8 mouse cellular contexts compared by ENCODE assay signal in the genomic region with DNA sequence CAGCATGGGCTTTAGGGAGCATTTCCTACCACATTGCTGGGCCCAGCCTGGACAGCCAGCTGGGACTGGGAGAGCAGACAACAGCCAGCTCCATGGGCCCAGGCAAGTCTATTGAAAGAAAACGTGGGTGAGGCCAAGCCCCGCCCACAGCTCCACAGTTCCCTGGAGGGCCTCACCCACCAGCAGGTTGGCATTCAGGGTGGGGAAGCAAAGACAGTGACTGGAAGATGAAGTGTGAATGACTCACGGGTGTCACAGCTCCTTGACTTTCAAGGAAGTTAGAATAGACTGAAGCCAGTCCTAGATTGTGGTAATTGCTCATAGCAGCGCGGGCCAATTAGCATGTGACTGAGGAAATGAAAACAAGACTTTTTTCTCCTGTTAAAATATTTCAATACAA. TPM values are rescaled to one million over a fixed set of nuclear protein-coding genes. Genes with fewer than 3 reads are reported as not detected.
DNase-seq lines count a peak whose midpoint lies in the region; ATAC-seq lines count a peak whose summit lies in the region.
"Had no signal": no experiment of that assay in that cellular context is flagged by ENCODE, and none has a peak within 500 bp of the region (broad histone marks: within the 10 kb centered on the region; RNA-seq: fewer than 3 reads in every experiment).

No protein-coding gene starts in this region.

- H3K9me3 ChIP-seq in hindbrain, embryonic 16.5 days (ENCODE audit: control insufficient read depth, low read length), result no peaks in the 10 kb centered on the region
- H3K9me3 ChIP-seq: liver, embryonic 15.5 days had no signal

- WGBS in hindbrain, embryonic 16.5 days, result 54% methylated on average over 5 of the region's 5 CpGs

- H3K4me2 ChIP-seq in hindbrain, embryonic 16.5 days (ENCODE audit: low read length), result no peak overlapping the region
- H3K4me2 ChIP-seq: liver, embryonic 15.5 days had no signal

- no peak overlapping the region for H3K4me3 ChIP-seq in hindbrain, embryonic 16.5 days (ENCODE audit: low read length)
- H3K4me3 ChIP-seq: liver, embryonic 15.5 days had no signal

- no peaks in the 10 kb centered on the region for H3K27me3 ChIP-seq in hindbrain, embryonic 16.5 days (replicated peaks; ENCODE audit: control insufficient read depth, insufficient read depth, low read length)
- H3K27me3 ChIP-seq: liver, embryonic 15.5 days had no signal

- no peak overlapping the region for H3K27ac ChIP-seq in hindbrain, embryonic 16.5 days (ENCODE audit: low read depth, low read length)
- H3K27ac ChIP-seq: liver, embryonic 15.5 days had no signal

- no peak overlapping the region for H3K9ac ChIP-seq in hindbrain, embryonic 16.5 days (ENCODE audit: low read depth, low read length)
- H3K9ac ChIP-seq: liver, embryonic 15.5 days had no signal

- ATAC-seq in monocyte, adult 5-6 weeks (replicated peaks; ENCODE audit: insufficient number of reproducible peaks, low FRiP score, low TSS enrichment, poor library complexity, severe bottlenecking), result no peak
- peak; percentile 12; the same call in 1 of the 2 replicates for ATAC-seq in hindbrain, embryonic 16.5 days
- peak; percentile 83 for ATAC-seq in megakaryocyte progenitor cell, adult 5-6 weeks (replicated peaks; ENCODE audit: poor library complexity)

- peak; percentile 25 to 65 for DNase-seq in monocyte, adult 2 months (ENCODE audit: low read depth in 1 of 2, low spot score in 2 of 2)
- peak; percentile 29 for DNase-seq in c-Kit-positive CD71-negative TER-119-negative erythroid progenitor cells, embryonic 14.5 days (ENCODE audit: low read depth)
- DNase-seq in thymus, adult 18-20 months, result no peak
- no peak for DNase-seq in retina, embryonic 14.5 days (ENCODE audit: low spot score)

- no peaks in the 10 kb centered on the region for H3K36me3 ChIP-seq in hindbrain, embryonic 16.5 days (ENCODE audit: control insufficient read depth, insufficient read depth, low read length)
- H3K36me3 ChIP-seq: liver, embryonic 15.5 days had no signal

- H3K4me1 ChIP-seq in hindbrain, embryonic 16.5 days (ENCODE audit: control insufficient read depth, insufficient read depth, low read depth, low read length), result peaks cover 18% of the 10 kb centered on the region
- H3K4me1 ChIP-seq: liver, embryonic 15.5 days had no signal

RNA-seq across cellular contexts. Expression of gene Ccdc188, which starts 22.6 kb away (rescaled TPM):
- not detected in 3 replicates for total RNA-seq in monocyte, adult 5-6 weeks (2017)
- 0.11 TPM in 1 of 2 replicates, not detected in the other for polyA plus RNA-seq in hindbrain, embryonic 16.5 days (2015; fragmentation: Nextera tagmentation; extraction: Ambion mirVana)
- total RNA-seq in megakaryocyte progenitor cell, adult 5-6 weeks (2015), result not detected in 2 replicates
- not detected in 2 replicates for total RNA-seq in megakaryocyte progenitor cell, adult 5-6 weeks (2017)
- polyA plus RNA-seq: liver, embryonic 15.5 days had no signal

RNA-seq across cellular contexts. Expression of gene Zdhhc8, which starts 39.9 kb away (rescaled TPM):
- 0.76 to 6.5 TPM (median 1.2 TPM) in 3 replicates for total RNA-seq in monocyte, adult 5-6 weeks (2017)
- polyA plus RNA-seq in hindbrain, embryonic 16.5 days (2015; fragmentation: Nextera tagmentation; extraction: Ambion mirVana), result 8.0 and 14.6 TPM in 2 replicates
- total RNA-seq in megakaryocyte progenitor cell, adult 5-6 weeks (2015), result 7.3 and 7.6 TPM in 2 replicates
- 2.4 and 7.0 TPM in 2 replicates for total RNA-seq in megakaryocyte progenitor cell, adult 5-6 weeks (2017)

RNA-seq across cellular contexts. Expression of gene Trmt2a, which starts 53.4 kb away (rescaled TPM):
- total RNA-seq in monocyte, adult 5-6 weeks (2017), result 78.5 to 79.6 TPM (median 79.2 TPM) in 3 replicates
- 100 and 105 TPM in 2 replicates for polyA plus RNA-seq in hindbrain, embryonic 16.5 days (2015; fragmentation: Nextera tagmentation; extraction: Ambion mirVana)
- 95.7 and 111 TPM in 2 replicates for total RNA-seq in megakaryocyte progenitor cell, adult 5-6 weeks (2015)
- 86.1 and 95.9 TPM in 2 replicates for total RNA-seq in megakaryocyte progenitor cell, adult 5-6 weeks (2017)

RNA-seq across cellular contexts. Expression of gene Ranbp1, which starts 53.5 kb away (rescaled TPM):
- 90.8 to 134 TPM (median 92.1 TPM) in 3 replicates for total RNA-seq in monocyte, adult 5-6 weeks (2017)
- polyA plus RNA-seq in hindbrain, embryonic 16.5 days (2015; fragmentation: Nextera tagmentation; extraction: Ambion mirVana), result 362 and 365 TPM in 2 replicates
- 621 and 642 TPM in 2 replicates for total RNA-seq in megakaryocyte progenitor cell, adult 5-6 weeks (2015)
- total RNA-seq in megakaryocyte progenitor cell, adult 5-6 weeks (2017), result 523 and 557 TPM in 2 replicates

Comparison
In these comparisons a context has a peak if more than half of its experiments do, and no peak if none do; other contexts are left out.
1. DNase-seq: peak in monocyte, adult 2 months (2 of 2) and c-Kit-positive CD71-negative TER-119-negative erythroid progenitor cells, embryonic 14.5 days (single experiment); none in thymus, adult 18-20 months (0 of 2) and retina, embryonic 14.5 days (single experiment).